Mouse (Mus musculus) splenic B cell, adult 2 months (primary cell): Measurements from ENCODE around the gene Celf2.
"Not testable (repeated sequence)": the region's sequence is repeated elsewhere in the genome, so short reads cannot be mapped to it uniquely, and the experiment has no call there.

Experiments used
- DNase-seq: peaks from one replicate; pipeline ENCODE4 v3.0.0-alpha.2; 2011; ENCODE audit warnings: low read depth, low spot score
- H3K27me3 ChIP-seq: 2 replicates; pipeline ENCODE4 v1.6.1; 2012; ENCODE audit warnings: mild to moderate bottlenecking, low read length, moderate library complexity, mixed read lengths; ENCODE audit not compliant: control insufficient read depth, poor library complexity, insufficient read depth, severe bottlenecking
- H3K36me3 ChIP-seq: 2 replicates; pipeline ENCODE4 v1.6.1; 2012; ENCODE audit warnings: mild to moderate bottlenecking, low read length, moderate library complexity, mixed read lengths; ENCODE audit not compliant: control insufficient read depth, poor library complexity, insufficient read depth, severe bottlenecking

Celf2 gene

GRCm38 (mm10) chr2:6594160-6594559 lies 915.2 kb downstream of the Celf2 start:
- H3K36me3 ChIP-seq, result peaks cover 19% of the 10 kb centered on the region
- DNase-seq, result no peak
- H3K27me3 ChIP-seq, result no peaks in the 10 kb centered on the region

- Histone ChIP-seq H3K36me3 (peaks cover 19% of the 10 kb centered on the region), H3K27me3 (no peaks in the 10 kb centered on the region)
- DNase-seq, result no peak
Measured at GRCm38 (mm10) chr2:6593739-6594138, 915.6 kb downstream of the Celf2 start.

GRCm38 (mm10) chr2:6586122-6586681 lies 923.2 kb downstream of the Celf2 start:
- Histone ChIP-seq H3K27me3 (no peaks in the 10 kb centered on the region), H3K36me3 (peaks cover 24% of the 10 kb centered on the region)
- no peak for DNase-seq

GRCm38 (mm10) chr2:6585069-6585754 lies 924.2 kb downstream of the Celf2 start:
- Histone ChIP-seq H3K27me3 (no peaks in the 10 kb centered on the region), H3K36me3 (peaks cover 24% of the 10 kb centered on the region)
- no peak for DNase-seq

GRCm38 (mm10) chr2:6582711-6583110 lies 926.7 kb downstream of the Celf2 start:
- DNase-seq, result peak; percentile 13
- peaks cover 18% of the 10 kb centered on the region for H3K36me3 ChIP-seq
- no peaks in the 10 kb centered on the region for H3K27me3 ChIP-seq

GRCm38 (mm10) chr2:6580066-6580465 lies 929.3 kb downstream of the Celf2 start:
- no peaks in the 10 kb centered on the region for H3K27me3 ChIP-seq
- peaks cover 16% of the 10 kb centered on the region for H3K36me3 ChIP-seq
- DNase-seq, result peak; percentile 47

GRCm38 (mm10) chr2:6575316-6575715 lies 934.0 kb downstream of the Celf2 start:
- H3K27me3 ChIP-seq, DNase-seq, H3K36me3 ChIP-seq: not testable (repeated sequence)

GRCm38 (mm10) chr2:6573640-6574039 lies 935.7 kb downstream of the Celf2 start:
- DNase-seq, result no peak
- peaks cover 4% of the 10 kb centered on the region; the same call in 1 of the 2 replicates for H3K36me3 ChIP-seq
- H3K27me3 ChIP-seq, result no peaks in the 10 kb centered on the region

GRCm38 (mm10) chr2:6572976-6573375 lies 936.4 kb downstream of the Celf2 start:
- Histone ChIP-seq H3K27me3 (no peaks in the 10 kb centered on the region), H3K36me3 (peaks cover 6% of the 10 kb centered on the region; the same call in 1 of the 2 replicates)
- no peak for DNase-seq

GRCm38 (mm10) chr2:6569040-6569542 lies 940.3 kb downstream of the Celf2 start:
- DNase-seq, result no peak
- H3K36me3 ChIP-seq, result peaks cover 1% of the 10 kb centered on the region; the same call in 1 of the 2 replicates
- no peaks in the 10 kb centered on the region for H3K27me3 ChIP-seq

- no peak for DNase-seq
- H3K36me3 ChIP-seq, result peaks cover 4% of the 10 kb centered on the region
- no peaks in the 10 kb centered on the region for H3K27me3 ChIP-seq
Measured at GRCm38 (mm10) chr2:6565175-6565574, 944.2 kb downstream of the Celf2 start.

GRCm38 (mm10) chr2:6561337-6561736 lies 948.0 kb downstream of the Celf2 start:
- no peak for DNase-seq
- H3K27me3 ChIP-seq, result no peaks in the 10 kb centered on the region

GRCm38 (mm10) chr2:6560802-6561201 lies 948.6 kb downstream of the Celf2 start:
- H3K27me3 ChIP-seq, result no peaks in the 10 kb centered on the region
- H3K36me3 ChIP-seq, result peaks cover 3% of the 10 kb centered on the region
- peak; percentile 60 for DNase-seq

More at GRCm38 (mm10) chr2:6561337-6561736, 948.0 kb downstream of the Celf2 start:
- H3K36me3 ChIP-seq, result peaks cover 3% of the 10 kb centered on the region

- no peaks in the 10 kb centered on the region for H3K27me3 ChIP-seq
- peak; percentile 27 for DNase-seq
Measured at GRCm38 (mm10) chr2:6559581-6559980, 949.8 kb downstream of the Celf2 start.

More at GRCm38 (mm10) chr2:6559581-6559980, 949.8 kb downstream of the Celf2 start:
- H3K36me3 ChIP-seq, result peaks cover 3% of the 10 kb centered on the region; the same call in 1 of the 2 replicates
